Mouse (Mus musculus): ENCODE results near the gene Tnk2.

DNA sequence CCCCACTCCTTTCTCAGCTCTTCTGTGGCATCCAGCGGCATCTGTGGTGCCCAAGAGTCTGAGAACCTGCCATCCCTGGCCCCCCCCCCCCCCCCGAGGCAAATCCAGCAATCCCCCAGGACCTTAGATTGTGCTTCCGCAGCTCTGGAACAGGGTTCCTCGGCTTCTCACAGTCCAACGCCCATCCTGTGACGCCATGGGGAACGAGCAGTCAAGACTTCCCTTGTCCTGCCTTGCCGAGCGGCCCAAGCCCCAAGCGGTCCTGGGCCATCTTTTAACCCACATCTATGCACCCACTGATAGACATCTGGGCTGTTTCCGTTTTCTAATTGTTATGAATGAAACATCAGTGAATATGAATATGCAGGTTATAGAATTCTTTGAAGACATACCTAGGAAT, 68.5 kb downstream of the Tnk2 start:
- TF ChIP-seq CTCF (IDR thresholded peaks at IDR 0.05; ENCODE audit: low read depth, low read length) (no peak), POLR2A (IDR thresholded peaks at IDR 0.05; ENCODE audit: borderline replicate concordance, low read depth, low read length) (no peak)
